Mouse (Mus musculus) myocyte (in vitro differentiated cells): Measurements from ENCODE around the gene Ubap2.

Experiments
- CEBPB ChIP-seq: IDR thresholded peaks from 2 replicates; pipeline ENCODE4 v1.6.1; 2011; ENCODE audit warnings: mild to moderate bottlenecking, moderate library complexity; ENCODE audit not compliant: poor library complexity, insufficient read depth, severe bottlenecking
- E2F4 ChIP-seq: IDR thresholded peaks from one replicate; pipeline ENCODE4 v1.6.1; 2011; ENCODE audit warnings: mild to moderate bottlenecking, control low read depth, moderate library complexity; ENCODE audit not compliant: insufficient read depth
- MAX ChIP-seq: IDR thresholded peaks from one replicate; pipeline ENCODE4 v1.6.1; 2011; ENCODE audit warnings: low read depth, mild to moderate bottlenecking, control low read depth
- MYOD1 ChIP-seq, 3 experiments: IDR thresholded peaks; one replicate each; pipeline ENCODE4 v1.6.1; 2011; ENCODE audit warnings: control low read depth in 2 of 3, low read depth in 2 of 3, mild to moderate bottlenecking in 2 of 3, moderate library complexity in 1 of 3; ENCODE audit not compliant: insufficient read length in 2 of 3, control insufficient read depth in 1 of 3
- MYOG ChIP-seq, 3 experiments: IDR thresholded peaks; one replicate each; pipeline ENCODE4 v1.6.1; 2011; ENCODE audit warnings: control low read depth in 2 of 3, low read depth in 2 of 3, mild to moderate bottlenecking in 2 of 3; ENCODE audit not compliant: insufficient read length in 2 of 3, control insufficient read depth in 1 of 3, insufficient read depth in 1 of 3
- POLR2A ChIP-seq: IDR thresholded peaks from one replicate; pipeline ENCODE4 v1.6.1; 2011; ENCODE audit warnings: low read depth, mild to moderate bottlenecking, control low read depth, moderate library complexity; ENCODE audit not compliant: insufficient read length
- POLR2AphosphoS2 ChIP-seq: IDR thresholded peaks from one replicate; pipeline ENCODE4 v1.6.1; 2011; ENCODE audit warnings: low read depth, control low read depth; ENCODE audit not compliant: insufficient read length
- REST ChIP-seq: IDR thresholded peaks from one replicate; pipeline ENCODE4 v1.6.1; 2011; ENCODE audit warnings: mild to moderate bottlenecking, control low read depth, moderate library complexity; ENCODE audit not compliant: insufficient read depth, insufficient read length
- SRF ChIP-seq: IDR thresholded peaks from one replicate; pipeline ENCODE4 v1.6.1; 2011; ENCODE audit warnings: low read depth; ENCODE audit not compliant: control insufficient read depth, insufficient read length
- TCF12 ChIP-seq: IDR thresholded peaks from one replicate; pipeline ENCODE4 v1.6.1; 2011; ENCODE audit warnings: mild to moderate bottlenecking, control low read depth; ENCODE audit not compliant: poor library complexity, insufficient read depth, severe bottlenecking
- TCF3 ChIP-seq: IDR thresholded peaks from one replicate; pipeline ENCODE4 v1.6.1; 2011; ENCODE audit warnings: low read depth, control low read depth; ENCODE audit not compliant: insufficient read length
- USF1 ChIP-seq: IDR thresholded peaks from one replicate; pipeline ENCODE4 v1.6.1; 2011; ENCODE audit warnings: low read depth, mild to moderate bottlenecking, control low read depth, moderate library complexity

DNA sequence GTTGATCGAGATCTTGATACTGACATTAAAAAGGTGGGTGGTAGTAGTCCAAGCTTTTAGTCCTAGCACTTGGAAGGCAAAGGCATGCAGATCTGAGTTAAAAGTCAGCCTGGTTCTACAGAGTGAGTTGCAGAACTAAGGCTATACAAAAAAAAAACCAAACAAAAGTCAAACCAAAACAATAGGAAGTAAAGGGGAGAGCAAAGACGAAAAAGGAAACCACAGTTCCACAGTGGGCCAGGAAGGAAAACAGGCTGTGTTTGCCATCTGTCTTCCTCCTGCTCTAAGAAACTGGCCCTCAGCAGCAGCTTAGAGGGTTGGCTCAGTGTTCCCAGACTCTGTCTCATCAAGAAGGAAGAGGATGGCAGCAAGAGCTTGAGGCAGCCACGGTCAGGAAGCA, 29.4 kb upstream of the Ubap2 start:
- TF ChIP-seq USF1 = no peak
- TF ChIP-seq POLR2A = no peak
- TF ChIP-seq MYOG (IDR thresholded peaks at IDR 0.05; ENCODE audit: control insufficient read depth in 1 of 3, insufficient read depth in 1 of 3, insufficient read length in 2 of 3, low read depth in 2 of 3) = no peak
- no peak for TF ChIP-seq MAX
- TF ChIP-seq TCF12 = no peak
- TF ChIP-seq CEBPB = no peak
- TF ChIP-seq E2F4 = no peak
- TF ChIP-seq MYOD1 (IDR thresholded peaks at IDR 0.05; ENCODE audit: control insufficient read depth in 1 of 3, insufficient read length in 2 of 3, low read depth in 2 of 3) = no peak
- no peak for TF ChIP-seq POLR2AphosphoS2
- no peak for TF ChIP-seq TCF3
- TF ChIP-seq SRF = no peak
- TF ChIP-seq REST = no peak
